Mouse (Mus musculus) CH12.LX (cell line): ENCODE data around the gene Arl5a. TPM values are rescaled to one million over a fixed set of nuclear protein-coding genes. Genes with fewer than 3 reads are reported as not detected.

Experiments used
- DNase-seq: peaks from one replicate; pipeline ENCODE4 v3.0.0-alpha.2; 2013; ENCODE audit errors: extremely low read depth
- H3K27ac ChIP-seq: 2 replicates; pipeline ENCODE4 v1.5.1; 2012; ENCODE audit warnings: low read depth, mild to moderate bottlenecking, control low read depth, moderate library complexity; ENCODE audit not compliant: insufficient read depth
- H3K27me3 ChIP-seq: replicated peaks from 2 replicates; pipeline ENCODE3; 2012; ENCODE audit warnings: inconsistent platforms
- H3K36me3 ChIP-seq, 2 experiments: replicated peaks in 1 of 2; 2 replicates each; pipeline versions ENCODE3 to v1.6.1; 2012; ENCODE audit warnings: inconsistent platforms in 1 of 2, low read length in 1 of 2, mild to moderate bottlenecking in 1 of 2, mixed read lengths in 1 of 2, moderate library complexity in 1 of 2; ENCODE audit not compliant: control insufficient read depth in 1 of 2, insufficient read depth in 1 of 2
- H3K4me1 ChIP-seq, 2 experiments: 2 replicates each; pipeline ENCODE4 v1.6.1; 2012; ENCODE audit warnings: inconsistent platforms in 1 of 2, moderate library complexity in 1 of 2; ENCODE audit not compliant: insufficient read depth in 2 of 2, control insufficient read depth in 1 of 2
- H3K4me2 ChIP-seq: 2 replicates; pipeline ENCODE4 v1.6.1; 2012; ENCODE audit warnings: low read depth, mild to moderate bottlenecking, control low read depth; ENCODE audit not compliant: poor library complexity, insufficient read depth, severe bottlenecking
- H3K4me3 ChIP-seq, 3 experiments: fragments of 150-350 bp in 1 of 3; sonication (generic) in 1 of 3; replicated peaks in 1 of 3; 2 replicates each; pipeline versions ENCODE3 to v1.5.1; 2011 to 2012; ENCODE audit warnings: low read depth in 2 of 3, low read length in 2 of 3, mild to moderate bottlenecking in 2 of 3, moderate library complexity in 2 of 3, control low read depth in 1 of 3, improper control_type of control experiment in 1 of 3, inconsistent platforms in 1 of 3, mixed read lengths in 1 of 3; ENCODE audit not compliant: poor library complexity in 1 of 3
- H3K79me2 ChIP-seq: replicated peaks from 2 replicates; pipeline ENCODE4 v1.6.1; 2012; ENCODE audit warnings: mild to moderate bottlenecking, moderate library complexity; ENCODE audit not compliant: control insufficient read depth, poor library complexity, insufficient read depth, severe bottlenecking; ENCODE audit errors: extremely low read depth
- H3K9ac ChIP-seq: 2 replicates; pipeline ENCODE4 v1.6.1; 2012; ENCODE audit warnings: low read depth, mild to moderate bottlenecking, control low read depth, moderate library complexity; ENCODE audit not compliant: insufficient read depth
- H3K9me3 ChIP-seq: replicated peaks from 2 replicates; pipeline ENCODE3; 2012; ENCODE audit warnings: low read length, inconsistent platforms, mixed read lengths
- CHD2 ChIP-seq: IDR thresholded peaks from 2 replicates; pipeline ENCODE4 v1.6.1; 2011; ENCODE audit warnings: low read length, improper control_type of control experiment
- E2F4 ChIP-seq: IDR thresholded peaks from 2 replicates; pipeline ENCODE4 v1.6.1; 2011; ENCODE audit warnings: low read depth, low read length, improper control_type of control experiment; ENCODE audit not compliant: insufficient replicate concordance
- ETS1 ChIP-seq: conservative IDR thresholded peaks from 2 replicates; pipeline ENCODE4 v1.6.1; 2012; ENCODE audit warnings: low read depth, mild to moderate bottlenecking, inconsistent platforms, low read length, improper control_type of control experiment, moderate library complexity
- IRF4 ChIP-seq: IDR thresholded peaks from 2 replicates; pipeline ENCODE4 v1.6.1; 2014; ENCODE audit warnings: low read depth, mild to moderate bottlenecking, inconsistent platforms, low read length, improper control_type of control experiment
- JUN ChIP-seq: IDR thresholded peaks from 2 replicates; pipeline ENCODE4 v1.6.1; 2011; ENCODE audit warnings: low read depth, mild to moderate bottlenecking, low read length, improper control_type of control experiment, moderate library complexity; ENCODE audit not compliant: insufficient read depth
- JUND ChIP-seq: conservative IDR thresholded peaks from 2 replicates; pipeline ENCODE4 v1.6.1; 2011; ENCODE audit warnings: low read depth, low read length, improper control_type of control experiment
- MAFK ChIP-seq: IDR thresholded peaks from 2 replicates; pipeline ENCODE4 v1.6.1; 2011; ENCODE audit warnings: low read length, improper control_type of control experiment; ENCODE audit not compliant: insufficient replicate concordance
- MAX ChIP-seq: IDR thresholded peaks from 2 replicates; pipeline ENCODE4 v1.6.1; 2011; ENCODE audit warnings: low read length, improper control_type of control experiment
- MEF2A ChIP-seq: IDR thresholded peaks from 2 replicates; pipeline ENCODE4 v1.6.1; 2014; ENCODE audit warnings: low read depth, mild to moderate bottlenecking, inconsistent platforms, low read length, improper control_type of control experiment, borderline replicate concordance
- MXI1 ChIP-seq: IDR thresholded peaks from 2 replicates; pipeline ENCODE4 v1.6.1; 2011; ENCODE audit warnings: mild to moderate bottlenecking, low read depth, low read length, improper control_type of control experiment
- RAD21 ChIP-seq: IDR thresholded peaks from 2 replicates; pipeline ENCODE4 v1.6.1; 2011; ENCODE audit warnings: low read depth, mild to moderate bottlenecking, low read length, improper control_type of control experiment, moderate library complexity
- RCOR1 ChIP-seq: conservative IDR thresholded peaks from 2 replicates; pipeline ENCODE4 v1.6.1; 2012; ENCODE audit warnings: low read depth, mild to moderate bottlenecking, inconsistent platforms, low read length, improper control_type of control experiment
- SIN3A ChIP-seq: IDR thresholded peaks from 2 replicates; pipeline ENCODE4 v1.6.1; 2012; ENCODE audit warnings: low read length, improper control_type of control experiment, inconsistent platforms
- SMC3 ChIP-seq: IDR thresholded peaks from 2 replicates; pipeline ENCODE4 v1.6.1; 2011; ENCODE audit warnings: low read depth, low read length, improper control_type of control experiment
- TBP ChIP-seq: conservative IDR thresholded peaks from 2 replicates; pipeline ENCODE4 v1.6.1; 2011; ENCODE audit warnings: low read depth, low read length, improper control_type of control experiment
- TCF12 ChIP-seq: IDR thresholded peaks from 2 replicates; pipeline ENCODE4 v1.6.1; 2014; ENCODE audit warnings: low read depth, mild to moderate bottlenecking, inconsistent platforms, low read length, improper control_type of control experiment
- UBTF ChIP-seq: IDR thresholded peaks from 2 replicates; pipeline ENCODE4 v1.6.1; 2012; ENCODE audit warnings: low read depth, mild to moderate bottlenecking, inconsistent platforms, low read length, improper control_type of control experiment, moderate library complexity
- USF1 ChIP-seq: IDR thresholded peaks from 2 replicates; pipeline ENCODE4 v1.6.1; 2014; ENCODE audit warnings: low read depth, mild to moderate bottlenecking, inconsistent platforms, low read length, improper control_type of control experiment
- ZKSCAN1 ChIP-seq: IDR thresholded peaks from 2 replicates; pipeline ENCODE4 v1.6.1; 2012; ENCODE audit warnings: low read depth, inconsistent platforms, low read length, improper control_type of control experiment, borderline replicate concordance
- ZMIZ1 ChIP-seq: IDR thresholded peaks from 2 replicates; pipeline ENCODE4 v1.6.1; 2012; ENCODE audit warnings: low read depth, mild to moderate bottlenecking, inconsistent platforms, low read length, improper control_type of control experiment
- ZNF384 ChIP-seq: IDR thresholded peaks from 2 replicates; pipeline ENCODE4 v1.6.1; 2012; ENCODE audit warnings: low read depth, low read length, improper control_type of control experiment, inconsistent platforms
- dilution Hi-C: fragments of 300-500 bp; cut with MboI; formaldehyde crosslinking; loops from 2 replicates; pipeline ENCODE4 v1.14.3; 2020; ENCODE audit warnings: low sequenced_read_pairs; ENCODE audit not compliant: extremely low pct_unique_long_range_greater_than_20kb, extremely low pct_ligation_motif_present
- in situ Hi-C: fragments of 300-500 bp; cut with MboI; formaldehyde crosslinking; loops from 3 replicates; pipeline ENCODE4 v1.14.3; 2019; ENCODE audit warnings: low sequenced_read_pairs, low pct_ligation_motif_present, low pct_unique_long_range_greater_than_20kb, mixed read lengths
- polyA plus RNA-seq: library from polyadenylated mRNA; unstranded; fragments of >175 nt; gene quantifications from 2 replicates; pipeline ENCODE4 v1.2.1, GENCODE M21; 2012; ENCODE audit warnings: low read depth; ENCODE audit not compliant: insufficient read length
- total RNA-seq, 2 experiments: library from RNA; depleted of rRNA; stranded (reverse); fragments of 300-350 nt in 1 of 2; fragments of >200 nt in 1 of 2; gene quantifications; 2 replicates each; pipeline ENCODE4 v1.2.3; 2012 to 2014

Arl5a gene
- total and polyA plus RNA-seq, 3 experiments = 16.3 to 65.2 (median 36.0) TPM

GRCm38 (mm10) chr2:52358156-52358555 is 66.5 kb downstream of the Arl5a start:
- H3K79me2 ChIP-seq = no peaks in the 10 kb centered on the region
- TF ChIP-seq CHD2 (no peak), ETS1 (no peak), ZKSCAN1 (no peak), TBP (no peak), SIN3A (no peak), UBTF (no peak), MXI1 (no peak), MEF2A (no peak), TCF12 (no peak), RAD21 (no peak), E2F4 (no peak)
- TF ChIP-seq, all 38 proteins: peak for 0
- H3K27me3 ChIP-seq = no peaks in the 10 kb centered on the region
- in situ Hi-C loops = no loop called here
- no peaks in the 10 kb centered on the region for H3K9me3 ChIP-seq
- H3K27ac ChIP-seq = no peak overlapping the region
- H3K4me3 ChIP-seq = no peak overlapping the region
- no peak overlapping the region for H3K9ac ChIP-seq
- H3K36me3 ChIP-seq = no peaks in the 10 kb centered on the region
- peaks cover 3 to 4% of the 10 kb centered on the region in 2 experiments; a peak in 2 of 4 replicates for H3K4me1 ChIP-seq
- DNase-seq = no peak
- dilution Hi-C loops = no loop called here
- H3K4me2 ChIP-seq = no peak overlapping the region

- DNase-seq = no peak
- no peak overlapping the region for H3K4me3 ChIP-seq
- no peaks in the 10 kb centered on the region for H3K27me3 ChIP-seq
- H3K9me3 ChIP-seq = peaks cover 2% of the 10 kb centered on the region
- no peaks in the 10 kb centered on the region for H3K36me3 ChIP-seq
- no peak overlapping the region for H3K4me2 ChIP-seq
- in situ Hi-C loops (no loop called here), dilution Hi-C loops (no loop called here)
- H3K27ac ChIP-seq = no peak overlapping the region
- H3K79me2 ChIP-seq = no peaks in the 10 kb centered on the region
- H3K4me1 ChIP-seq = no peaks in the 10 kb centered on the region
- no peak for TF ChIP-seq JUN
- TF ChIP-seq SMC3 = no peak
- no peak for TF ChIP-seq RCOR1
- no peak for TF ChIP-seq MAFK
- no peak for TF ChIP-seq MEF2A
- TF ChIP-seq CHD2 = no peak
- no peak for TF ChIP-seq E2F4
- TF ChIP-seq IRF4 = no peak
- no peak for TF ChIP-seq ZMIZ1
- no peak for TF ChIP-seq ETS1
- TF ChIP-seq ZNF384 = no peak
- TF ChIP-seq JUND = no peak
- TF ChIP-seq MAX = no peak
- TF ChIP-seq USF1 = no peak
- H3K9ac ChIP-seq = no peak overlapping the region
These were observed 73.7 kb downstream of the Arl5a start for GRCm38 (mm10) chr2:52351029-52351428.

Other genes with a start within 250 kb of the Arl5a start
- gene Neb, start 46.4 kb downstream of the Arl5a start, total RNA-seq (2012; rRNA removed) = 0.84 and 1.5 TPM in 2 replicates
- 1.6 and 1.7 TPM in 2 replicates for gene Neb, start 46.4 kb downstream of the Arl5a start, total RNA-seq (2014; rRNA removed)
- gene Neb, start 46.4 kb downstream of the Arl5a start, polyA plus RNA-seq = 1.5 and 1.8 TPM in 2 replicates